Mouse (Mus musculus): ENCODE data around the gene Parvg.

Gene Parvg

DNA sequence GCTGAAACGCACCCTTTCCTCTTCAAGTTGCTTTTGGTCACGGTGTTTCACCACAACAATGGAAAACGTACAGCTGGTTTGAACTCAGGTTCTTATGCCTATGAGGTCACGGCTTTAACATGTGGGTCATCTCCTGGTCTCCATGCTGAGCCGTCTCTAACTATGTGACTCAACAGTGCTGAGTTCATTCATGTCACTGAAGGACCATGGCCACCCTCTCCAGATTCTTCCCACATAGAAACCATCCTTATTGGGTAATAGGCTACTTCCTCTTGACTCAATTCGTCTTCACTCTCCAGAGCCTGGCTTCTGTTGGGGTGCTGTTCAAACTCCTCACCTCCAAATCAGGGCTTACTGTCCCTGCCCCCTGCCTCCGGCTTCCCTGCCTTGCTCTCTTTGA, 27.5 kb downstream of the Parvg start:
- DNase-seq (ENCODE audit: low read depth, low spot score) = no peak

DNA sequence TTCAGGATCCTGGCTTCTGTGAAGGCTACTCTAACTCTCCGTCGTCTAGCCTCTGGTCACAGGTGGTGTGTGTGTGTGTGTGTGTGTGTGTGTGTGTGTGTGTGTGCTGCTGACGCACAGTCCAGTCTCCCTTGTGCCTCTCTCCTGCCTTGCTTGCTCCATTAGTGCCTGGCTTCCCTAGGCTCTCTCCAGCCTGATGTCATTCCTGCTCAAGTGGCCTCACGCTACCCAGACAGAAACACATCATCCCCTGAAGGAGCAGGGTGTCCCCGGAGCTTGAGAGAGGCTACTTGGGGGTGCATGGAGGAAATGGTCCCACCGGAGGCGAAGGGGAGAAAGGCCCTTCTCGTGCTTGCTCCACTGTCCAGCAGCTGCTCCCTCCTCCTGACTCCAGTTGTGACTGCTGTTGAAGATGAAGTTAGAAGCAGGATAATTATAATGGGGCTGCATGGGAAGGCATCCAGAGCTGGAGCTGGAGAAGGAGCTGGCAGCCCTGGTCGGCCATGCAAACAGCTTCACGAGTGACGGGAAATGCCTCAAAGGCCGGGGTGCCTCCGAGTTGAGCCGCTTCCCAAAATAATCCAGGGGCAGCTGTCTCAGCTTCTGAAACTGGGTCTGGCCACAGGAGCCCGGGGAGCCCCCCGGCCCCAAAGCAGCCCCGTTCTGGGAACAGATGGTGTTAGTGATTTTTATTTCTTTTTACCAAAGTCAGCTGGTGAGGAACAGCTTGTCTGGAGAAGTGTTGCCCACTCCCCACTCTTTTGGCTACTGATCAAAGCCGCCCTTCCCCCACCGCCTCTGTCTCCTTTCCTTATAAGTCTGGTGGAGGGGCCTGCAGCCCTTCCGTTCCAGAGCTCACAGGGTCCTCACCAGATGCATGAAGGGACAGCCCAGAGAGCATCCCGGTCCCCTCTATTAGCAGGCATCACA, 28.4 kb downstream of the Parvg start:
- peak; percentile 73 for DNase-seq (ENCODE audit: low read depth, low spot score)

- no peak for DNase-seq (ENCODE audit: low read depth, low spot score)
Observed at GRCm38 (mm10) chr15:84355081-84355480, 31.3 kb downstream of the Parvg start.

- DNase-seq (ENCODE audit: low read depth, low spot score) = no peak
Observed at GRCm38 (mm10) chr15:84364746-84365145, 40.9 kb downstream of the Parvg start.

GRCm38 (mm10) chr15:84365675-84366381, 42.0 kb downstream of the Parvg start:
- no peak for DNase-seq (ENCODE audit: low read depth, low spot score)

GRCm38 (mm10) chr15:84366574-84366989, 42.8 kb downstream of the Parvg start:
- no peak for DNase-seq (ENCODE audit: low read depth, low spot score)

DNA sequence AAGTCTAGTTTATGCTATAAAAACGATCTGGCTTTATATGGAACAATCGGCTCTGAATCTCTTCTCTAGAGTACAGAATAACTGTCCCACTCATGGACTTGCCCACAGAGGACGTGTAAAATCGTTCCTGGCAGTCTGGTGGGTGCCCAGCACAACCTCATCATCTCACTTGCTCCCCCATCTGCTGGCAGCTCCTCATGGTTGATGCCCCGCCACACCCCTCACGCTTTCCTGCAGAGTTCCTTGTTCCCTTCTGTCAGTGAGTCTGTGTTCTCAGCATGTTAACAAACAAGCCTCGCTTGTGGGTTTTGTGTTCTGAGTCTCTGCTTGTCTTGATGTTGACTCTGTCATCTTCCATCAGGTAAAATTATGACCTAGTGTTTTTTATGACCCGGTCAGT, 43.6 kb downstream of the Parvg start:
- DNase-seq (ENCODE audit: low read depth, low spot score) = no peak

DNA sequence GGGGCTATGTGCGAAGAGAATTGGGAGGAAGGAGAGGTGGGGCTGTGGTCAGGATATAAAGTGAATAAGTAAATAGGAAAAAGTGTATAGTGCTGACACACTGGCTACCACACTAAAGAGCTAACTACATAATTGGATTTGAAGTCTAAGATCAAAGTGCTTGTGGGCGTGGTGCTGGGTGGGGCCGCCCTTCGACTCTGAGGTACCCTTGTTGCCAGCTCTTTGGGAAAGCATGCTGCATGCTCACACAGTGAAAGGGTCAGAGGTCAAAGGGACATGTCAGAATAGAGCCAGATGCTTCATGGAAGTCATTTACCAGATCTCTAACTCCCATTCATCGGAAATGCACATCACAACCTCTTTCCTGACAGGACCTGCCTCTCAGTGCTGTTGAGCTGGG, 49.0 kb downstream of the Parvg start:
- no peak for DNase-seq (ENCODE audit: low read depth, low spot score)

- DNase-seq (ENCODE audit: low read depth, low spot score) = no peak
Observed at GRCm38 (mm10) chr15:84378734-84379133, 54.9 kb downstream of the Parvg start.

DNA sequence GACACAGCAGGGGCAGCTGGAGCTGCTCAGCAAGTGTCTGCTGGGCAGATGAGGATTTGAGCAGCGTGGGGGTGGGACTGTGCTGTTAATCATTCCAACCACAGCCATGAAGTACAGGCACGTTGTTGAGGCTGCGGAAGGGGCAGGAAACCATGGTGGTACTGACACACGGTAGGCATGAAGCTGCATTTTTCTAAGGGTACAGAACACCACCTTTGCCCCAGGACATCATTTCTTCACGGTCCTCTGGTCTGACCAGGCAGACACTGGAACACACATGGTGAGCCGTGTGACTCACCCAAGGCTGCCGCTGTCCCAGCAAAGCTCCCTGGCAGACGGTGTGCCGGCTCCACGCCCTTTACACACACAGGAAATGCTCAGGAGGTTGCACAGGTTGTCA, 56.4 kb downstream of the Parvg start:
- DNase-seq (ENCODE audit: low read depth, low spot score) = no peak

- no peak for DNase-seq (ENCODE audit: low read depth, low spot score)
Observed at GRCm38 (mm10) chr15:84384066-84384465, 60.2 kb downstream of the Parvg start.

- DNase-seq (ENCODE audit: low read depth, low spot score) = no peak
Observed at GRCm38 (mm10) chr15:84385995-84386565, 62.3 kb downstream of the Parvg start.

DNA sequence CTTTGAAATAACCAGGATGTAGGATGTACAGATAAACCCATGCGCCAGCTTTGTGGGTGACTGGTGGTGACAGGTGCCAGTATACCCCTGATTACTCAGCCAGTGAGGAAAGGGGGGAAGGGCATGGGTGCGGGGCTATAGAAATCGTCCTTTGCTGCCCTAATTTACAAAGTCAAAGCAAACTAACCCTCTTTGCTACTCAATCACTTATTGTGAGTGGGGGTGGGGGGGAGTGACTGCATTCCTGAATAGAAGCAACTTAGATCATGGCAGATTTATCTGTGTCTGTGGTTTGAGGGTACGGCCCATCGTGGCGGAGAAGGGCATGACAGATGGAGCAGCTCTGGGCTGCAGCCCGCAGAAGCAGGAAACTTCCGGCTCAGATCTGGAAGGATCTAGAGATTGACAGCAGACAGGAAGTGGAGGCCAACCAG, 64.9 kb downstream of the Parvg start:
- no peak for DNase-seq (ENCODE audit: low read depth, low spot score)

- DNase-seq (ENCODE audit: low read depth, low spot score) = no peak
Observed at GRCm38 (mm10) chr15:84392131-84392530, 68.3 kb downstream of the Parvg start.

Measured in brain, embryonic 18.5 days (tissue).